Mouse (Mus musculus) hindbrain, embryonic 15.5 days (tissue): Measurements from ENCODE around the gene Hoxa7. TPM values are rescaled to one million over a fixed set of nuclear protein-coding genes. Genes with fewer than 3 reads are reported as not detected.

Experiments used
- ATAC-seq: fragments of 200-750 bp; cut with Nextera tagmentation; 2 replicates; pipeline ENCODE4 v1.8.0; 2017; ENCODE audit warnings: low read depth, moderate number of reproducible peaks, moderate TSS enrichment; ENCODE audit not compliant: low FRiP score
- H3K27ac ChIP-seq: fragments of 300-500 bp; sonication (generic); replicated peaks from 2 replicates; pipeline ENCODE4 v1.5.1; 2015; ENCODE audit warnings: mild to moderate bottlenecking, inconsistent platforms
- H3K27me3 ChIP-seq: fragments of 300-500 bp; sonication (generic); 2 replicates; pipeline ENCODE4 v1.6.1; 2015; ENCODE audit warnings: control low read depth, inconsistent platforms
- H3K36me3 ChIP-seq: fragments of 300-500 bp; sonication (generic); 2 replicates; pipeline ENCODE4 v1.6.1; 2015; ENCODE audit warnings: control low read depth, inconsistent platforms
- H3K4me1 ChIP-seq: fragments of 300-500 bp; sonication (generic); replicated peaks from 2 replicates; pipeline ENCODE4 v1.6.1; 2015; ENCODE audit warnings: control low read depth, inconsistent platforms
- H3K4me2 ChIP-seq: fragments of 300-500 bp; sonication (generic); 2 replicates; pipeline ENCODE4 v1.6.1; 2015; ENCODE audit warnings: moderate library complexity, mild to moderate bottlenecking, inconsistent platforms
- H3K4me3 ChIP-seq: fragments of 300-500 bp; sonication (generic); 2 replicates; pipeline ENCODE4 v1.5.1; 2015; ENCODE audit warnings: mild to moderate bottlenecking, inconsistent platforms
- H3K9ac ChIP-seq: fragments of 300-500 bp; sonication (generic); 2 replicates; pipeline ENCODE4 v1.6.1; 2015; ENCODE audit warnings: inconsistent platforms
- H3K9me3 ChIP-seq: fragments of 300-500 bp; sonication (generic); 2 replicates; pipeline ENCODE4 v1.6.1; 2016; ENCODE audit warnings: control low read depth, inconsistent platforms
- WGBS: fragments of 180-500 bp; shearing (Covaris S2); methylation state at CpG from one replicate; pipeline ENCODE4 v1.1.7; 2015; 5-methylcytosine and 5-hydroxymethylcytosine counted together
- polyA plus RNA-seq: library from polyadenylated mRNA; unstranded; fragments of >200 nt; fragmentation: Nextera tagmentation; extraction: Ambion mirVana; gene quantifications from 2 replicates; pipeline ENCODE4 v1.2.1, GENCODE M21; 2015

Gene Hoxa7
- polyA plus RNA-seq = 8.3 and 20.5 TPM in 2 replicates

GRCm38 (mm10) chr6:52221337-52221992, at the start of gene Hoxa7:
Hoxa7 (minus strand) TSS chr6:52221854.
- Histone ChIP-seq H3K9ac (peak within 1 kb of the TSS; percentile 48), H3K9me3 (no peaks in the 10 kb centered on the region), H3K36me3 (no peaks in the 10 kb centered on the region), H3K4me1 (peaks cover 12% of the 10 kb centered on the region), H3K27me3 (peaks cover 92% of the 10 kb centered on the region), H3K4me2 (peak within 1 kb of the TSS; percentile 87), H3K4me3 (peak within 1 kb of the TSS; percentile 47), H3K27ac (no peak within 1 kb of the TSS)
- WGBS = 1% methylated on average over 46 of the region's 46 CpGs
- ATAC-seq = peak; percentile 76

GRCm38 (mm10) chr6:52270494-52271480, 49.1 kb upstream of the Hoxa7 start:
- Histone ChIP-seq H3K27me3 (peaks cover 90% of the 10 kb centered on the region), H3K27ac (no peak overlapping the region), H3K9me3 (no peaks in the 10 kb centered on the region), H3K9ac (no peak overlapping the region), H3K4me1 (peaks cover 2% of the 10 kb centered on the region; the same call in 1 of the 2 replicates), H3K4me2 (no peak overlapping the region), H3K36me3 (no peaks in the 10 kb centered on the region), H3K4me3 (no peak overlapping the region)
- ATAC-seq = peak; percentile 61; the same call in 1 of the 2 replicates
- WGBS = 4% methylated on average over 23 of the region's 23 CpGs

DNA sequence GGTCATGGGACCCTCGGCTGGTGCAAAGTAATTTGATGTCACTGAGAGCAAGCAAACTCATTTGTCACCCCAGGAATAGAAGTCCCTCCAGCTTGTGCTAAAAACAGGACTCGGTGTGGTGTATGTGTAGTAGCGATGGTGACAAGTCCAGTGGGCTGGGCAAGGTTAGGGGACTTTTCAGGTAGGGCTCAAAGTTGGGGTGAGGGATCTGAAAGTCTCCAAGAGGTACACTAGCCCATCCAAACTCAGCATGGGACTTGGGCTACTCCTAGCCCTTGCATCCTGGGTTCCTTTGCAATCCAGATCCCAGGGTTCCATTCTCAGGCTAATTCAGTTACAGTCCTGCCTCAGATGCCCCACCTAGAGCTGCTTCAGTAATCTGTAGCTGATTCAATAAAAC, 47.1 kb upstream of the Hoxa7 start:
- H3K9ac ChIP-seq = no peak overlapping the region
- peaks cover 2% of the 10 kb centered on the region; the same call in 1 of the 2 replicates for H3K4me1 ChIP-seq
- no peak overlapping the region for H3K4me3 ChIP-seq
- H3K36me3 ChIP-seq = no peaks in the 10 kb centered on the region
- ATAC-seq = no peak
- no peaks in the 10 kb centered on the region for H3K9me3 ChIP-seq
- no peak overlapping the region for H3K27ac ChIP-seq
- peaks cover 91% of the 10 kb centered on the region for H3K27me3 ChIP-seq
- whole genome bisulfite sequencing = under 1% methylated on average over 3 of the region's 3 CpGs
- H3K4me2 ChIP-seq = no peak overlapping the region

- Histone ChIP-seq H3K36me3 (no peaks in the 10 kb centered on the region), H3K4me1 (peaks cover 2% of the 10 kb centered on the region; the same call in 1 of the 2 replicates), H3K9ac (no peak overlapping the region), H3K9me3 (no peaks in the 10 kb centered on the region), H3K4me3 (no peak overlapping the region), H3K4me2 (no peak overlapping the region), H3K27ac (no peak overlapping the region), H3K27me3 (peaks cover 93% of the 10 kb centered on the region)
- ATAC-seq = no peak
- 1% methylated on average over 7 of the region's 7 CpGs for WGBS
Measured at GRCm38 (mm10) chr6:52268341-52268740, 46.7 kb upstream of the Hoxa7 start.

GRCm38 (mm10) chr6:52267691-52268090, 46.0 kb upstream of the Hoxa7 start:
- Histone ChIP-seq H3K27me3 (peaks cover 93% of the 10 kb centered on the region), H3K9me3 (no peaks in the 10 kb centered on the region), H3K27ac (no peak overlapping the region), H3K4me2 (no peak overlapping the region), H3K36me3 (no peaks in the 10 kb centered on the region), H3K4me1 (peaks cover 2% of the 10 kb centered on the region; the same call in 1 of the 2 replicates), H3K4me3 (no peak overlapping the region), H3K9ac (no peak overlapping the region)
- 5% methylated on average over 3 of the region's 3 CpGs for WGBS
- ATAC-seq = no peak

- no peak overlapping the region for H3K27ac ChIP-seq
- H3K4me2 ChIP-seq = no peak overlapping the region
- H3K27me3 ChIP-seq = peaks cover 93% of the 10 kb centered on the region
- ATAC-seq = no peak
- WGBS = 17% methylated on average over 5 of the region's 5 CpGs
- H3K9me3 ChIP-seq = no peaks in the 10 kb centered on the region
- no peak overlapping the region for H3K4me3 ChIP-seq
- no peak overlapping the region for H3K9ac ChIP-seq
- no peaks in the 10 kb centered on the region for H3K36me3 ChIP-seq
- peaks cover 2% of the 10 kb centered on the region; the same call in 1 of the 2 replicates for H3K4me1 ChIP-seq
Measured at GRCm38 (mm10) chr6:52267221-52267620, 45.6 kb upstream of the Hoxa7 start.

GRCm38 (mm10) chr6:52266666-52266985, 45.0 kb upstream of the Hoxa7 start:
- Histone ChIP-seq H3K4me2 (no peak overlapping the region), H3K9ac (no peak overlapping the region), H3K4me1 (peaks cover 2% of the 10 kb centered on the region; the same call in 1 of the 2 replicates), H3K4me3 (no peak overlapping the region), H3K27ac (no peak overlapping the region), H3K9me3 (no peaks in the 10 kb centered on the region), H3K36me3 (no peaks in the 10 kb centered on the region), H3K27me3 (peaks cover 94% of the 10 kb centered on the region)
- ATAC-seq = no peak
- WGBS = 1% methylated on average over 9 of the region's 9 CpGs

- 2% methylated on average over 19 of the region's 19 CpGs for WGBS
Measured at GRCm38 (mm10) chr6:52265913-52266665, 44.4 kb upstream of the Hoxa7 start.

GRCm38 (mm10) chr6:52265306-52265912, 43.8 kb upstream of the Hoxa7 start:
- no peak overlapping the region for H3K4me3 ChIP-seq
- H3K27ac ChIP-seq = no peak overlapping the region
- 1% methylated on average over 18 of the region's 18 CpGs for WGBS
- H3K4me1 ChIP-seq = peaks cover 7% of the 10 kb centered on the region
- no peak overlapping the region for H3K4me2 ChIP-seq
- H3K9me3 ChIP-seq = no peaks in the 10 kb centered on the region
- no peaks in the 10 kb centered on the region for H3K36me3 ChIP-seq
- ATAC-seq = no peak
- no peak overlapping the region for H3K9ac ChIP-seq
- peaks cover 87% of the 10 kb centered on the region for H3K27me3 ChIP-seq

More at GRCm38 (mm10) chr6:52265913-52266665, 44.4 kb upstream of the Hoxa7 start:
- no peak overlapping the region for H3K4me2 ChIP-seq
- H3K4me3 ChIP-seq = no peak overlapping the region
- no peaks in the 10 kb centered on the region for H3K9me3 ChIP-seq
- peaks cover 2% of the 10 kb centered on the region; the same call in 1 of the 2 replicates for H3K4me1 ChIP-seq
- H3K27ac ChIP-seq = no peak overlapping the region
- H3K36me3 ChIP-seq = no peaks in the 10 kb centered on the region
- no peak for ATAC-seq
- no peak overlapping the region for H3K9ac ChIP-seq
- H3K27me3 ChIP-seq = peaks cover 92% of the 10 kb centered on the region

GRCm38 (mm10) chr6:52264106-52264790, 42.6 kb upstream of the Hoxa7 start:
- WGBS = 3% methylated on average over 5 of the region's 5 CpGs
- Histone ChIP-seq H3K27ac (no peak overlapping the region), H3K4me3 (no peak overlapping the region), H3K9me3 (no peaks in the 10 kb centered on the region), H3K4me2 (no peak overlapping the region), H3K9ac (no peak overlapping the region), H3K27me3 (peaks cover 80% of the 10 kb centered on the region), H3K4me1 (peaks cover 14% of the 10 kb centered on the region), H3K36me3 (no peaks in the 10 kb centered on the region)
- ATAC-seq = no peak

GRCm38 (mm10) chr6:52263321-52263585, 41.6 kb upstream of the Hoxa7 start:
- Histone ChIP-seq H3K9ac (no peak overlapping the region), H3K4me2 (no peak overlapping the region), H3K4me1 (peaks cover 14% of the 10 kb centered on the region), H3K36me3 (no peaks in the 10 kb centered on the region), H3K9me3 (no peaks in the 10 kb centered on the region), H3K27ac (no peak overlapping the region), H3K27me3 (peaks cover 80% of the 10 kb centered on the region), H3K4me3 (no peak overlapping the region)
- no peak for ATAC-seq
- under 1% methylated on average over 6 of the region's 6 CpGs for WGBS
